Mouse (Mus musculus): ENCODE measurements around the gene Crxos. TPM values are rescaled to one million over a fixed set of nuclear protein-coding genes. Genes with fewer than 3 reads are reported as not detected.

The Crxos gene
- polyA plus RNA-seq, 1 experiment, result not detected

GRCm38 (mm10) chr7:15922220-15922773, 39.9 kb downstream of the Crxos start, which contains the start of gene Selenow:
TSS of gene Selenow (minus strand) at chr7:15922402.
- no peak within 1 kb of the TSS for H3K27ac ChIP-seq (ENCODE audit: insufficient read depth, low read length)
- H3K4me1 ChIP-seq (ENCODE audit: control insufficient read depth, insufficient read depth, low read length), result peaks cover 3% of the 10 kb centered on the region
- H3K9me3 ChIP-seq (replicated peaks; ENCODE audit: control insufficient read depth, insufficient read depth, low read length, poor library complexity, severe bottlenecking), result no peaks in the 10 kb centered on the region
- H3K9ac ChIP-seq (ENCODE audit: low read depth, poor library complexity, severe bottlenecking), result peak within 1 kb of the TSS; percentile 62
- no peaks in the 10 kb centered on the region for H3K27me3 ChIP-seq (ENCODE audit: control insufficient read depth, insufficient read depth, low read length, poor library complexity, severe bottlenecking)
- peak within 1 kb of the TSS; percentile 96 for H3K4me3 ChIP-seq (ENCODE audit: low read depth, low read length)
- TF ChIP-seq CTCF (IDR thresholded peaks at IDR 0.05; ENCODE audit: low read depth, low read length), result no peak
- TF ChIP-seq POLR2A (IDR thresholded peaks at IDR 0.05; ENCODE audit: insufficient read depth, low read length), result peak; percentile 86
- TF ChIP-seq EP300 (IDR thresholded peaks at IDR 0.05; ENCODE audit: insufficient read depth, low read depth, low read length), result 0 out of 2 replicates have a peak, but pooled peaks have one; percentile 42
- peaks cover 14% of the 10 kb centered on the region for H3K36me3 ChIP-seq (ENCODE audit: control insufficient read depth, insufficient read depth, low read length, poor library complexity, severe bottlenecking)

GRCm38 (mm10) chr7:15929910-15930309, 47.5 kb downstream of the Crxos start:
- TF ChIP-seq EP300 (IDR thresholded peaks at IDR 0.05; ENCODE audit: insufficient read depth, low read depth, low read length) (no peak), CTCF (IDR thresholded peaks at IDR 0.05; ENCODE audit: low read depth, low read length) (peak; percentile 91), POLR2A (IDR thresholded peaks at IDR 0.05; ENCODE audit: insufficient read depth, low read length) (no peak)
- H3K9me3 ChIP-seq (replicated peaks; ENCODE audit: control insufficient read depth, insufficient read depth, low read length, poor library complexity, severe bottlenecking), result no peaks in the 10 kb centered on the region
- no peaks in the 10 kb centered on the region for H3K36me3 ChIP-seq (ENCODE audit: control insufficient read depth, insufficient read depth, low read length, poor library complexity, severe bottlenecking)
- no peaks in the 10 kb centered on the region for H3K27me3 ChIP-seq (ENCODE audit: control insufficient read depth, insufficient read depth, low read length, poor library complexity, severe bottlenecking)
- no peak overlapping the region for H3K27ac ChIP-seq (ENCODE audit: insufficient read depth, low read length)
- H3K4me3 ChIP-seq (ENCODE audit: low read depth, low read length), result no peak overlapping the region
- no peak overlapping the region for H3K9ac ChIP-seq (ENCODE audit: low read depth, poor library complexity, severe bottlenecking)
- H3K4me1 ChIP-seq (ENCODE audit: control insufficient read depth, insufficient read depth, low read length), result no peaks in the 10 kb centered on the region

GRCm38 (mm10) chr7:15930543-15930942, 48.1 kb downstream of the Crxos start:
- H3K27me3 ChIP-seq (ENCODE audit: control insufficient read depth, insufficient read depth, low read length, poor library complexity, severe bottlenecking), result no peaks in the 10 kb centered on the region
- no peak overlapping the region for H3K4me3 ChIP-seq (ENCODE audit: low read depth, low read length)
- no peak overlapping the region for H3K9ac ChIP-seq (ENCODE audit: low read depth, poor library complexity, severe bottlenecking)
- H3K4me1 ChIP-seq (ENCODE audit: control insufficient read depth, insufficient read depth, low read length), result no peaks in the 10 kb centered on the region
- no peak overlapping the region for H3K27ac ChIP-seq (ENCODE audit: insufficient read depth, low read length)
- no peaks in the 10 kb centered on the region for H3K9me3 ChIP-seq (replicated peaks; ENCODE audit: control insufficient read depth, insufficient read depth, low read length, poor library complexity, severe bottlenecking)
- no peaks in the 10 kb centered on the region for H3K36me3 ChIP-seq (ENCODE audit: control insufficient read depth, insufficient read depth, low read length, poor library complexity, severe bottlenecking)
- TF ChIP-seq POLR2A (IDR thresholded peaks at IDR 0.05; ENCODE audit: insufficient read depth, low read length) (no peak), CTCF (IDR thresholded peaks at IDR 0.05; ENCODE audit: low read depth, low read length) (no peak), EP300 (IDR thresholded peaks at IDR 0.05; ENCODE audit: insufficient read depth, low read depth, low read length) (no peak)

GRCm38 (mm10) chr7:15931635-15932034, 49.2 kb downstream of the Crxos start:
- Histone ChIP-seq H3K4me1 (ENCODE audit: control insufficient read depth, insufficient read depth, low read length) (no peaks in the 10 kb centered on the region), H3K9me3 (replicated peaks; ENCODE audit: control insufficient read depth, insufficient read depth, low read length, poor library complexity, severe bottlenecking) (no peaks in the 10 kb centered on the region), H3K4me3 (ENCODE audit: low read depth, low read length) (no peak overlapping the region), H3K27ac (ENCODE audit: insufficient read depth, low read length) (no peak overlapping the region), H3K27me3 (ENCODE audit: control insufficient read depth, insufficient read depth, low read length, poor library complexity, severe bottlenecking) (no peaks in the 10 kb centered on the region), H3K9ac (ENCODE audit: low read depth, poor library complexity, severe bottlenecking) (no peak overlapping the region), H3K36me3 (ENCODE audit: control insufficient read depth, insufficient read depth, low read length, poor library complexity, severe bottlenecking) (no peaks in the 10 kb centered on the region)
- no peak for TF ChIP-seq POLR2A (IDR thresholded peaks at IDR 0.05; ENCODE audit: insufficient read depth, low read length)
- TF ChIP-seq CTCF (IDR thresholded peaks at IDR 0.05; ENCODE audit: low read depth, low read length), result no peak
- no peak for TF ChIP-seq EP300 (IDR thresholded peaks at IDR 0.05; ENCODE audit: insufficient read depth, low read depth, low read length)

- Histone ChIP-seq H3K4me1 (ENCODE audit: control insufficient read depth, insufficient read depth, low read length) (no peaks in the 10 kb centered on the region), H3K27ac (ENCODE audit: insufficient read depth, low read length) (no peak overlapping the region), H3K9ac (ENCODE audit: low read depth, poor library complexity, severe bottlenecking) (no peak overlapping the region), H3K27me3 (ENCODE audit: control insufficient read depth, insufficient read depth, low read length, poor library complexity, severe bottlenecking) (no peaks in the 10 kb centered on the region), H3K4me3 (ENCODE audit: low read depth, low read length) (no peak overlapping the region), H3K36me3 (ENCODE audit: control insufficient read depth, insufficient read depth, low read length, poor library complexity, severe bottlenecking) (peaks cover 20% of the 10 kb centered on the region), H3K9me3 (replicated peaks; ENCODE audit: control insufficient read depth, insufficient read depth, low read length, poor library complexity, severe bottlenecking) (no peaks in the 10 kb centered on the region)
- TF ChIP-seq CTCF (IDR thresholded peaks at IDR 0.05; ENCODE audit: low read depth, low read length) (no peak), EP300 (IDR thresholded peaks at IDR 0.05; ENCODE audit: insufficient read depth, low read depth, low read length) (no peak), POLR2A (IDR thresholded peaks at IDR 0.05; ENCODE audit: insufficient read depth, low read length) (no peak)
These were observed 51.3 kb downstream of the Crxos start for GRCm38 (mm10) chr7:15933437-15934359.

GRCm38 (mm10) chr7:15937491-15937890, 55.1 kb downstream of the Crxos start:
- Histone ChIP-seq H3K36me3 (ENCODE audit: control insufficient read depth, insufficient read depth, low read length, poor library complexity, severe bottlenecking) (peaks cover 57% of the 10 kb centered on the region), H3K9me3 (replicated peaks; ENCODE audit: control insufficient read depth, insufficient read depth, low read length, poor library complexity, severe bottlenecking) (no peaks in the 10 kb centered on the region), H3K4me1 (ENCODE audit: control insufficient read depth, insufficient read depth, low read length) (no peaks in the 10 kb centered on the region), H3K27ac (ENCODE audit: insufficient read depth, low read length) (no peak overlapping the region), H3K27me3 (ENCODE audit: control insufficient read depth, insufficient read depth, low read length, poor library complexity, severe bottlenecking) (no peaks in the 10 kb centered on the region), H3K4me3 (ENCODE audit: low read depth, low read length) (no peak overlapping the region), H3K9ac (ENCODE audit: low read depth, poor library complexity, severe bottlenecking) (no peak overlapping the region)
- TF ChIP-seq EP300 (IDR thresholded peaks at IDR 0.05; ENCODE audit: insufficient read depth, low read depth, low read length), result no peak
- TF ChIP-seq CTCF (IDR thresholded peaks at IDR 0.05; ENCODE audit: low read depth, low read length), result no peak
- TF ChIP-seq POLR2A (IDR thresholded peaks at IDR 0.05; ENCODE audit: insufficient read depth, low read length), result no peak
